Mouse (Mus musculus): Measurements from ENCODE around the gene Olfr1392.

DNA sequence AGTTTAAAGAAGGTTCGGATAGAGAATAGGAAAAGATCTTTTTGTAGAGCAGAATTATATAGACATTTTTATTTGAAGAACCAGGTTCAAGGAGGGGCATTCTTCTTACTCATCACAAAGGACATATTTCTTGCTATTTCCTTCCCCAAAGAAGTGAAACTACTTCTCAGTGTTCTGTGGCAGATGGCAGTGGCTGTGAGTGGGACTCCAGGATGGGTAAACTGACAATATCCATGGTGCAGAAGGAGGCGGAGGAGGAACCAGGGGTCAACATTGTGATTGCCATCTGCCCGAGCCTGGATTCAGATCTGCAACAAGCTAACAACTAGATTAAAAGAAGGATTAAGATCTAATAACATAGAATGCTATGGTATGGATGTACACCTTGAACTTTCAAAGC lies 41.6 kb downstream of the Olfr1392 start:
- TF ChIP-seq POLR2A (IDR thresholded peaks at IDR 0.05; ENCODE audit: insufficient read length, low read depth) (no peak), MYOD1 (IDR thresholded peaks at IDR 0.05; ENCODE audit: control insufficient read depth in 1 of 3, insufficient read length in 2 of 3, low read depth in 2 of 3) (no peak), CEBPB (IDR thresholded peaks at IDR 0.05; ENCODE audit: insufficient read depth, poor library complexity, severe bottlenecking) (no peak), POLR2AphosphoS2 (IDR thresholded peaks at IDR 0.05; ENCODE audit: insufficient read length, low read depth) (no peak), MYOG (IDR thresholded peaks at IDR 0.05; ENCODE audit: control insufficient read depth in 1 of 3, insufficient read depth in 1 of 3, insufficient read length in 2 of 3, low read depth in 2 of 3) (no peak), E2F4 (IDR thresholded peaks at IDR 0.05; ENCODE audit: insufficient read depth) (no peak)

Data from myocyte (in vitro differentiated cells).